Comparison of ENCODE assay signal across 18 mouse cellular contexts in the genomic region with DNA sequence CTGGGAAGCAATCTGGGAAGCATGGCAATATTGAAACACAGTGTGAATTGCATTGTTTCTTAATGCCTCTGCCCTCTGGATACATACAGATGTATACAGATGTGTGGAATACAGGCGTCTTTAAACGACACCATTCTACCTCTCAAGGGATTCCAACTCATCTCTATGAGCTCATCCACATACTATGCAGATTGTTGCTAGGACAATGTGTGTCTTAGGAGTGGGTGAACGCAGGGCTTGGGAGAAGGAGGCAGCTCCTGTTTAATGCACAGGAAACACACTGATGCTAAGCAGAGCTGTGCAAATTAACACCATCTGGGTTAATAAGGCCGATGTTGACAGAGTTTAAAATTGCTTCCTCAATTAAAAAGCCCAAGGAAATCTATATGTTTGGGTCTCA.
DNase-seq lines count a peak whose midpoint lies in the region; ATAC-seq and TF ChIP-seq lines count a peak whose summit lies in the region.
"Had no signal": no experiment of that assay in that cellular context is flagged by ENCODE, and none has a peak within 500 bp of the region (broad histone marks: within the 10 kb centered on the region; RNA-seq: fewer than 3 reads in every experiment).

No protein-coding gene starts in this region.

- no peak overlapping the region; the same call in 1 of the 2 replicates for H3K27ac ChIP-seq in hindbrain, embryonic 14.5 days
- no peak overlapping the region for H3K27ac ChIP-seq in hindbrain, postnatal 0 days
- no peak overlapping the region for H3K27ac ChIP-seq in forebrain, embryonic 15.5 days (replicated peaks)
- peak overlapping the region; percentile 59; the same call in 1 of the 2 replicates for H3K27ac ChIP-seq in neural tube, embryonic 13.5 days (replicated peaks)
- H3K27ac ChIP-seq: embryonic facial prominence, embryonic 12.5 days; gastrocnemius, adult 2 months; heart, adult 2 months; heart, embryonic 15.5 days; liver, embryonic 15.5 days had no signal

- intact Hi-C loops in heart, postnatal 14 days (cut with DNase I) = no loop called here

- WGBS in hindbrain, embryonic 14.5 days = 43% methylated on average over 4 of the region's 4 CpGs
- 53% methylated on average over 4 of the region's 4 CpGs for WGBS in hindbrain, postnatal 0 days
- WGBS in forebrain, embryonic 15.5 days = 20% methylated on average over 4 of the region's 4 CpGs
- 30% methylated on average over 4 of the region's 4 CpGs for WGBS in neural tube, embryonic 13.5 days

- no peaks in the 10 kb centered on the region for H3K9me3 ChIP-seq in hindbrain, embryonic 14.5 days (ENCODE audit: control insufficient read depth, low read length)
- no peaks in the 10 kb centered on the region for H3K9me3 ChIP-seq in hindbrain, postnatal 0 days (ENCODE audit: low read length)
- no peaks in the 10 kb centered on the region for H3K9me3 ChIP-seq in forebrain, embryonic 15.5 days
- H3K9me3 ChIP-seq in neural tube, embryonic 13.5 days = no peaks in the 10 kb centered on the region
- H3K9me3 ChIP-seq: heart, embryonic 15.5 days; liver, embryonic 15.5 days had no signal

- no peak for TF ChIP-seq CTCF in hindbrain, postnatal 0 days (IDR thresholded peaks at IDR 0.05; ENCODE audit: low read depth)

- H3K27me3 ChIP-seq in hindbrain, embryonic 14.5 days (ENCODE audit: control insufficient read depth, insufficient read depth, low read length) = no peaks in the 10 kb centered on the region
- H3K27me3 ChIP-seq in hindbrain, postnatal 0 days (ENCODE audit: insufficient read depth, low read length) = no peaks in the 10 kb centered on the region
- H3K27me3 ChIP-seq in forebrain, embryonic 15.5 days = no peaks in the 10 kb centered on the region
- no peaks in the 10 kb centered on the region for H3K27me3 ChIP-seq in neural tube, embryonic 13.5 days
- H3K27me3 ChIP-seq: heart, embryonic 15.5 days; liver, embryonic 15.5 days had no signal

- no peak for DNase-seq in hindbrain, embryonic 14.5 days (ENCODE audit: low spot score)
- DNase-seq in hindbrain, postnatal 0 days (ENCODE audit: low spot score) = no peak
- peak; percentile 26 for DNase-seq in embryo, embryonic 11 days
- DNase-seq in heart, postnatal 14 days = no peak
- DNase-seq in lung, postnatal 25 days (ENCODE audit: low spot score) = no peak
- DNase-seq: cerebellum, postnatal 10 days; gastrocnemius, adult 2 months; heart, adult 2 months; kidney, adult 8-10 months; kidney, postnatal 25 days; spleen, adult 18-20 months; thymus, adult 18-20 months had no signal

- peak; percentile 69 for ATAC-seq in hindbrain, embryonic 14.5 days (ENCODE audit: low FRiP score)
- ATAC-seq in hindbrain, postnatal 0 days = no peak
- ATAC-seq in forebrain, embryonic 15.5 days (replicated peaks) = peak; percentile 59; the same call in 1 of the 2 replicates
- peak; percentile 81 for ATAC-seq in neural tube, embryonic 13.5 days (ENCODE audit: low read depth)
- ATAC-seq: lung, postnatal 0 days had no signal

- H3K9ac ChIP-seq in hindbrain, embryonic 14.5 days = no peak overlapping the region
- no peak overlapping the region for H3K9ac ChIP-seq in hindbrain, postnatal 0 days (replicated peaks; ENCODE audit: low read length)
- no peak overlapping the region for H3K9ac ChIP-seq in forebrain, embryonic 15.5 days (replicated peaks)
- no peak overlapping the region for H3K9ac ChIP-seq in neural tube, embryonic 13.5 days
- H3K9ac ChIP-seq: embryonic facial prominence, embryonic 12.5 days; heart, embryonic 15.5 days; liver, embryonic 15.5 days had no signal

- no peaks in the 10 kb centered on the region for H3K36me3 ChIP-seq in hindbrain, embryonic 14.5 days (replicated peaks; ENCODE audit: control insufficient read depth, insufficient read depth)
- no peaks in the 10 kb centered on the region for H3K36me3 ChIP-seq in hindbrain, postnatal 0 days (ENCODE audit: insufficient read depth, low read length)
- H3K36me3 ChIP-seq in forebrain, embryonic 15.5 days = no peaks in the 10 kb centered on the region
- H3K36me3 ChIP-seq in neural tube, embryonic 13.5 days = no peaks in the 10 kb centered on the region
- H3K36me3 ChIP-seq: embryonic facial prominence, embryonic 12.5 days; heart, embryonic 15.5 days; liver, embryonic 15.5 days had no signal

- H3K4me1 ChIP-seq in hindbrain, embryonic 14.5 days (replicated peaks; ENCODE audit: control insufficient read depth, insufficient read depth, low read length) = peaks cover 25% of the 10 kb centered on the region
- 0 out of 2 replicates have a peak, but pooled peaks cover 3% of the 10 kb centered on the region for H3K4me1 ChIP-seq in hindbrain, postnatal 0 days (ENCODE audit: insufficient read depth, low read length)
- H3K4me1 ChIP-seq in forebrain, embryonic 15.5 days = peaks cover 15% of the 10 kb centered on the region
- peaks cover 37% of the 10 kb centered on the region for H3K4me1 ChIP-seq in neural tube, embryonic 13.5 days (replicated peaks)
- H3K4me1 ChIP-seq: embryonic facial prominence, embryonic 12.5 days; heart, embryonic 15.5 days; liver, embryonic 15.5 days had no signal

- H3K4me2 ChIP-seq in hindbrain, embryonic 14.5 days (replicated peaks) = no peak overlapping the region
- no peak overlapping the region for H3K4me2 ChIP-seq in hindbrain, postnatal 0 days (ENCODE audit: low read depth, low read length)
- H3K4me2 ChIP-seq in forebrain, embryonic 15.5 days (replicated peaks) = no peak overlapping the region
- H3K4me2 ChIP-seq in neural tube, embryonic 13.5 days = no peak overlapping the region
- H3K4me2 ChIP-seq: embryonic facial prominence, embryonic 12.5 days; heart, embryonic 15.5 days; liver, embryonic 15.5 days had no signal

- no peak overlapping the region for H3K4me3 ChIP-seq in hindbrain, embryonic 14.5 days (replicated peaks; ENCODE audit: low read length)
- H3K4me3 ChIP-seq in hindbrain, postnatal 0 days (ENCODE audit: low read length) = no peak overlapping the region
- no peak overlapping the region for H3K4me3 ChIP-seq in forebrain, embryonic 15.5 days
- H3K4me3 ChIP-seq in neural tube, embryonic 13.5 days = no peak overlapping the region
- H3K4me3 ChIP-seq: embryonic facial prominence, embryonic 12.5 days; gastrocnemius, adult 2 months; heart, adult 2 months; heart, embryonic 15.5 days; liver, embryonic 15.5 days had no signal
